Mouse (Mus musculus) spleen, adult 12 weeks (tissue): ENCODE measurements around the gene Kat8.

Experiments used
- DNase-seq: peaks from one replicate; pipeline ENCODE4 v3.0.0; 2022; ENCODE audit warnings: low spot score

The Kat8 gene

GRCm38 (mm10) chr7:127897542-127897941 lies 14.8 kb upstream of the Kat8 start:
- DNase-seq = no peak

GRCm38 (mm10) chr7:127898179-127898956 lies 13.9 kb upstream of the Kat8 start:
- DNase-seq = no peak

GRCm38 (mm10) chr7:127899997-127900396 lies 12.3 kb upstream of the Kat8 start:
- no peak for DNase-seq

GRCm38 (mm10) chr7:127901772-127902171 lies 10.5 kb upstream of the Kat8 start:
- no peak for DNase-seq

GRCm38 (mm10) chr7:127903971-127904796 lies 8.1 kb upstream of the Kat8 start, which contains the start of gene Bckdk:
Gene Bckdk, plus strand, starts transcription at chr7:127904082.
- DNase-seq = peak; percentile 56

GRCm38 (mm10) chr7:127907939-127908338 lies 4.4 kb upstream of the Kat8 start:
- DNase-seq = no peak

- DNase-seq = no peak
Measured at GRCm38 (mm10) chr7:127908656-127909055, 3.7 kb upstream of the Kat8 start.

- no peak for DNase-seq
Measured at GRCm38 (mm10) chr7:127912938-127913337, 622 bp downstream of the Kat8 start.

GRCm38 (mm10) chr7:127915293-127915692 lies 3.0 kb downstream of the Kat8 start:
- DNase-seq = no peak

- peak; percentile 38 for DNase-seq
Measured at GRCm38 (mm10) chr7:127918203-127918602, 5.9 kb downstream of the Kat8 start.

- no peak for DNase-seq
Measured at GRCm38 (mm10) chr7:127919290-127919689, 7.0 kb downstream of the Kat8 start.

GRCm38 (mm10) chr7:127921516-127921915 lies 9.2 kb downstream of the Kat8 start:
- DNase-seq = no peak

GRCm38 (mm10) chr7:127922451-127923275 lies 10.3 kb downstream of the Kat8 start:
- no peak for DNase-seq

GRCm38 (mm10) chr7:127923714-127924113 lies 11.4 kb downstream of the Kat8 start:
- no peak for DNase-seq

- no peak for DNase-seq
Measured at GRCm38 (mm10) chr7:127925252-127925651, 12.9 kb downstream of the Kat8 start.

- DNase-seq = no peak
Measured at GRCm38 (mm10) chr7:127926066-127926465, 13.8 kb downstream of the Kat8 start.

GRCm38 (mm10) chr7:127926846-127927245 lies 14.5 kb downstream of the Kat8 start:
- DNase-seq = no peak

GRCm38 (mm10) chr7:127927726-127928125 lies 15.4 kb downstream of the Kat8 start:
- no peak for DNase-seq

- DNase-seq = no peak
Measured at GRCm38 (mm10) chr7:127928596-127928995, 16.3 kb downstream of the Kat8 start.

GRCm38 (mm10) chr7:127929923-127930322 lies 17.6 kb downstream of the Kat8 start, which contains the start of gene Prss8:
Gene Prss8, minus strand, starts transcription at chr7:127930104.
- DNase-seq = no peak

- DNase-seq = no peak
Measured at GRCm38 (mm10) chr7:127930636-127931035, 18.3 kb downstream of the Kat8 start.
